Mouse (Mus musculus) ES-Bruce4 (cell line): ENCODE measurements around the gene Tmem104.

Experiments
- CTCF ChIP-seq: IDR thresholded peaks from one replicate; pipeline ENCODE4 v1.8.1; 2011; ENCODE audit warnings: low read depth, low read length
- EP300 ChIP-seq: IDR thresholded peaks from 2 replicates; pipeline ENCODE4 v1.6.1; 2011; ENCODE audit warnings: low read depth, low read length; ENCODE audit not compliant: insufficient read depth
- POLR2A ChIP-seq: IDR thresholded peaks from one replicate; pipeline ENCODE4 v1.8.1; 2011; ENCODE audit warnings: low read length; ENCODE audit not compliant: insufficient read depth

DNA sequence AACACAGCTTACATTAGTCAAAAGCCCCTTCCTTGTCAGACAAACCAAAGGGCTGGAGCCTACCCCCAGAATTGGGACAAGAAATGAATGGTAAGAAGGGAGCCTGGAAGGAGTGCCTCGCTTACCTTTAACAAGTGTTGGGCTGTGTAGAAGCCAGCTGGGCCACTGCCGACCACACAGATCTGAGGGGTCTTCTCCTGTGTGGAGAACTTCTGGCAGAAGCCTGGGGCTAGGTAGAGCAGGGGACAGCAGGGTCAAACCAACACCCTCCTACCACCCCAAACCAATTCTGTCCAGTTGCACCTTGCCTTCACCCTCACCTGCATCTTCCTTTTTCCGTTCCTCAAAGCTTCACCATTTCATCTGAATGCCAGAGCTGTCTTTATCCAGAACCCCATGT, 88.7 kb downstream of the Tmem104 start:
- TF ChIP-seq POLR2A (no peak), CTCF (no peak), EP300 (no peak)
